Mouse (Mus musculus) 416B (cell line): ENCODE data around the gene Treml2.

Experiments used
- DNase-seq: peaks from one replicate; pipeline ENCODE4 v3.0.0; 2011; ENCODE audit warnings: low read depth

The Treml2 gene

GRCm38 (mm10) chr17:48293500-48294194, 5.7 kb upstream of the Treml2 start:
- no peak for DNase-seq

- DNase-seq = peak; percentile 67
Observed at GRCm38 (mm10) chr17:48299756-48300155, 458 bp downstream of the Treml2 start.

- DNase-seq = peak; percentile 90
Observed at GRCm38 (mm10) chr17:48300199-48300598, 901 bp downstream of the Treml2 start.

- DNase-seq = peak; percentile 96
Observed at GRCm38 (mm10) chr17:48300861-48301260, 1.6 kb downstream of the Treml2 start.

- DNase-seq = peak; percentile 46
Observed at GRCm38 (mm10) chr17:48301792-48302191, 2.5 kb downstream of the Treml2 start.

- DNase-seq = peak; percentile 74
Observed at GRCm38 (mm10) chr17:48312124-48312523, 12.8 kb downstream of the Treml2 start.

- peak; percentile 39 for DNase-seq
Observed at GRCm38 (mm10) chr17:48315905-48316579, 16.7 kb downstream of the Treml2 start, which contains the start of gene B430306N03Rik. TSS of gene B430306N03Rik (plus strand) at chr17:48316141.

GRCm38 (mm10) chr17:48318686-48319085, 19.4 kb downstream of the Treml2 start:
- no peak for DNase-seq

GRCm38 (mm10) chr17:48321279-48321678, 22.0 kb downstream of the Treml2 start:
- DNase-seq = no peak

GRCm38 (mm10) chr17:48323236-48323635, 23.9 kb downstream of the Treml2 start:
- peak; percentile 44 for DNase-seq

GRCm38 (mm10) chr17:48324258-48324657, 25.0 kb downstream of the Treml2 start:
- DNase-seq = peak; percentile 92

GRCm38 (mm10) chr17:48325093-48325492, 25.8 kb downstream of the Treml2 start:
- no peak for DNase-seq

- DNase-seq = peak; percentile 26
Observed at GRCm38 (mm10) chr17:48325638-48326037, 26.3 kb downstream of the Treml2 start.

- DNase-seq = no peak
Observed at GRCm38 (mm10) chr17:48326656-48327055, 27.4 kb downstream of the Treml2 start.

GRCm38 (mm10) chr17:48332524-48332923, 33.2 kb downstream of the Treml2 start:
- DNase-seq = peak; percentile 66

- no peak for DNase-seq
Observed at GRCm38 (mm10) chr17:48334186-48334585, 34.9 kb downstream of the Treml2 start.

- peak; percentile 88 for DNase-seq
Observed at GRCm38 (mm10) chr17:48336857-48337256, 37.6 kb downstream of the Treml2 start.

- no peak for DNase-seq
Observed at GRCm38 (mm10) chr17:48340267-48340666, 41.0 kb downstream of the Treml2 start.

GRCm38 (mm10) chr17:48341947-48342346, 42.6 kb downstream of the Treml2 start:
- DNase-seq = peak; percentile 88

- no peak for DNase-seq
Observed at GRCm38 (mm10) chr17:48343065-48343464, 43.8 kb downstream of the Treml2 start.

GRCm38 (mm10) chr17:48345824-48346223, 46.5 kb downstream of the Treml2 start:
- DNase-seq = no peak

GRCm38 (mm10) chr17:48346231-48346630, 46.9 kb downstream of the Treml2 start, which contains the start of gene Trem2:
TSS of gene Trem2 (plus strand) at chr17:48346401.
- DNase-seq = peak; percentile 80

GRCm38 (mm10) chr17:48346834-48347233, 47.5 kb downstream of the Treml2 start:
- DNase-seq = no peak
